Mouse (Mus musculus): ENCODE data around the gene Rps6kc1.

DNA sequence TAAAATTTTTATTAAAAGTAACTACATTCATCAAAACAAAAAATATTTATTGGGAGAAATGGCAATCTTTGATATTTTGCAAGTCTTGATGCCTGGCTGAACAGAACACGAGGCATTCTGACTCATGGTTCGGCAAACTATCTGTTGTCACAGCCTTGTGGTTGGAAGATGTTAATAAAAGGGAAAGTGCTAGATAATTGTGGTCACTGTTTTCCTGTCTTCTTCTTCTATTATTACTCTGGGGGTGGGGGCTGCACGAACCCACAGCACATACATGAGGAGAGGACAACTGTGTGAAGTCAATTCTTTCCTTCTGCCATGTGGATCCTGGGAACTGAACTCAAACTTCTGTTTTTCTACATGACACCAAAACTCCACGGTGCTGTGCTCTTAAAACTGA lies 36.5 kb downstream of the Rps6kc1 start:
- TF ChIP-seq GATA1 (IDR thresholded peaks at IDR 0.05; ENCODE audit: low read length) (no peak), TAL1 (IDR thresholded peaks at IDR 0.05; ENCODE audit: low read length) (no peak)

Data from erythroblast, embryonic 14.5 days (primary cell).